Mouse (Mus musculus): ENCODE results near the gene Snrpa. TPM values are rescaled to one million over a fixed set of nuclear protein-coding genes. Genes with fewer than 3 reads are reported as not detected.

Gene Snrpa
- polyA plus RNA-seq, 1 experiment from 2014 or later, result 74.7 TPM

GRCm38 (mm10) chr7:27178324-27179216, 17.5 kb downstream of the Snrpa start, which contains the start of gene Rab4b:
Rab4b (minus strand) TSS chr7:27178896.
- H3K4me1 ChIP-seq (ENCODE audit: control insufficient read depth, low read depth, low read length), result peaks cover 19% of the 10 kb centered on the region
- no peaks in the 10 kb centered on the region for H3K9me3 ChIP-seq (replicated peaks; ENCODE audit: control insufficient read depth, low read length)
- H3K27me3 ChIP-seq (ENCODE audit: control insufficient read depth, insufficient read depth, low read depth, low read length), result no peaks in the 10 kb centered on the region
- peak within 1 kb of the TSS; percentile 77 for H3K4me2 ChIP-seq (ENCODE audit: low read depth, low read length)
- H3K36me3 ChIP-seq (ENCODE audit: control insufficient read depth, insufficient read depth), result no peaks in the 10 kb centered on the region
- peak within 1 kb of the TSS; percentile 77 for H3K9ac ChIP-seq (ENCODE audit: low read depth, low read length)
- peak within 1 kb of the TSS; percentile 91 for H3K27ac ChIP-seq (ENCODE audit: low read length)
- WGBS (ENCODE audit: insufficient replicate concordance), result under 1% methylated on average over 53 of the region's 53 CpGs
- peak; percentile 95 for ATAC-seq (ENCODE audit: low read depth)
- peak within 1 kb of the TSS; percentile 89 for H3K4me3 ChIP-seq (ENCODE audit: low read depth, low read length)

- no peaks in the 10 kb centered on the region for H3K36me3 ChIP-seq (ENCODE audit: control insufficient read depth, insufficient read depth)
- peak overlapping the region; percentile 91 for H3K27ac ChIP-seq (ENCODE audit: low read length)
- H3K4me1 ChIP-seq (ENCODE audit: control insufficient read depth, low read depth, low read length), result peaks cover 19% of the 10 kb centered on the region
- peak overlapping the region; percentile 77 for H3K4me2 ChIP-seq (ENCODE audit: low read depth, low read length)
- H3K27me3 ChIP-seq (ENCODE audit: control insufficient read depth, insufficient read depth, low read depth, low read length), result no peaks in the 10 kb centered on the region
- peak overlapping the region; percentile 89 for H3K4me3 ChIP-seq (ENCODE audit: low read depth, low read length)
- no peaks in the 10 kb centered on the region for H3K9me3 ChIP-seq (replicated peaks; ENCODE audit: control insufficient read depth, low read length)
- 16% methylated on average over 4 of the region's 4 CpGs for WGBS (ENCODE audit: insufficient replicate concordance)
- H3K9ac ChIP-seq (ENCODE audit: low read depth, low read length), result peak overlapping the region; percentile 77
- ATAC-seq (ENCODE audit: low read depth), result peak; percentile 0
These were observed 18.1 kb downstream of the Snrpa start for GRCm38 (mm10) chr7:27177942-27178323.

GRCm38 (mm10) chr7:27174896-27175295, 21.2 kb downstream of the Snrpa start:
- Histone ChIP-seq H3K4me1 (ENCODE audit: control insufficient read depth, low read depth, low read length) (peaks cover 15% of the 10 kb centered on the region), H3K9me3 (replicated peaks; ENCODE audit: control insufficient read depth, low read length) (no peaks in the 10 kb centered on the region), H3K36me3 (ENCODE audit: control insufficient read depth, insufficient read depth) (peaks cover 3% of the 10 kb centered on the region; the same call in 1 of the 2 replicates), H3K27me3 (ENCODE audit: control insufficient read depth, insufficient read depth, low read depth, low read length) (no peaks in the 10 kb centered on the region), H3K9ac (ENCODE audit: low read depth, low read length) (no peak overlapping the region), H3K4me2 (ENCODE audit: low read depth, low read length) (no peak overlapping the region), H3K27ac (ENCODE audit: low read length) (no peak overlapping the region), H3K4me3 (ENCODE audit: low read depth, low read length) (no peak overlapping the region)
- WGBS (ENCODE audit: insufficient replicate concordance), result 85% methylated on average over 7 of the region's 7 CpGs
- no peak for ATAC-seq (ENCODE audit: low read depth)

- Histone ChIP-seq H3K36me3 (ENCODE audit: control insufficient read depth, insufficient read depth) (peaks cover 3% of the 10 kb centered on the region; the same call in 1 of the 2 replicates), H3K4me1 (ENCODE audit: control insufficient read depth, low read depth, low read length) (peaks cover 12% of the 10 kb centered on the region), H3K4me3 (ENCODE audit: low read depth, low read length) (no peak overlapping the region), H3K9ac (ENCODE audit: low read depth, low read length) (no peak overlapping the region), H3K9me3 (replicated peaks; ENCODE audit: control insufficient read depth, low read length) (no peaks in the 10 kb centered on the region), H3K4me2 (ENCODE audit: low read depth, low read length) (no peak overlapping the region), H3K27me3 (ENCODE audit: control insufficient read depth, insufficient read depth, low read depth, low read length) (no peaks in the 10 kb centered on the region), H3K27ac (ENCODE audit: low read length) (no peak overlapping the region)
- 84% methylated on average over 15 of the region's 15 CpGs for WGBS (ENCODE audit: insufficient replicate concordance)
- ATAC-seq (ENCODE audit: low read depth), result no peak
These were observed 21.6 kb downstream of the Snrpa start for GRCm38 (mm10) chr7:27174496-27174895.

- Histone ChIP-seq H3K4me2 (ENCODE audit: low read depth, low read length) (no peak overlapping the region), H3K36me3 (ENCODE audit: control insufficient read depth, insufficient read depth) (peaks cover 3% of the 10 kb centered on the region; the same call in 1 of the 2 replicates), H3K27me3 (ENCODE audit: control insufficient read depth, insufficient read depth, low read depth, low read length) (no peaks in the 10 kb centered on the region), H3K9me3 (replicated peaks; ENCODE audit: control insufficient read depth, low read length) (no peaks in the 10 kb centered on the region), H3K27ac (ENCODE audit: low read length) (no peak overlapping the region), H3K4me1 (ENCODE audit: control insufficient read depth, low read depth, low read length) (peaks cover 18% of the 10 kb centered on the region), H3K9ac (ENCODE audit: low read depth, low read length) (no peak overlapping the region), H3K4me3 (ENCODE audit: low read depth, low read length) (no peak overlapping the region)
- WGBS (ENCODE audit: insufficient replicate concordance), result 76% methylated on average over 3 of the region's 3 CpGs
- ATAC-seq (ENCODE audit: low read depth), result no peak
These were observed 25.1 kb downstream of the Snrpa start for GRCm38 (mm10) chr7:27170981-27171380.

- 66% methylated on average over 5 of the region's 5 CpGs for WGBS (ENCODE audit: insufficient replicate concordance)
- no peaks in the 10 kb centered on the region for H3K9me3 ChIP-seq (replicated peaks; ENCODE audit: control insufficient read depth, low read length)
- H3K27ac ChIP-seq (ENCODE audit: low read length), result peak overlapping the region; percentile 60
- H3K4me1 ChIP-seq (ENCODE audit: control insufficient read depth, low read depth, low read length), result peaks cover 32% of the 10 kb centered on the region
- no peak for ATAC-seq (ENCODE audit: low read depth)
- no peak overlapping the region for H3K4me2 ChIP-seq (ENCODE audit: low read depth, low read length)
- H3K4me3 ChIP-seq (ENCODE audit: low read depth, low read length), result no peak overlapping the region
- no peaks in the 10 kb centered on the region for H3K27me3 ChIP-seq (ENCODE audit: control insufficient read depth, insufficient read depth, low read depth, low read length)
- H3K36me3 ChIP-seq (ENCODE audit: control insufficient read depth, insufficient read depth), result peaks cover 3% of the 10 kb centered on the region; the same call in 1 of the 2 replicates
- no peak overlapping the region; the same call in 1 of the 2 replicates for H3K9ac ChIP-seq (ENCODE audit: low read depth, low read length)
These were observed 27.7 kb downstream of the Snrpa start for GRCm38 (mm10) chr7:27168371-27168770.

GRCm38 (mm10) chr7:27167475-27168094, 28.5 kb downstream of the Snrpa start:
- Histone ChIP-seq H3K4me1 (ENCODE audit: control insufficient read depth, low read depth, low read length) (peaks cover 39% of the 10 kb centered on the region), H3K36me3 (ENCODE audit: control insufficient read depth, insufficient read depth) (peaks cover 3% of the 10 kb centered on the region; the same call in 1 of the 2 replicates), H3K4me3 (ENCODE audit: low read depth, low read length) (peak overlapping the region; percentile 77), H3K9me3 (replicated peaks; ENCODE audit: control insufficient read depth, low read length) (no peaks in the 10 kb centered on the region), H3K9ac (ENCODE audit: low read depth, low read length) (peak overlapping the region; percentile 87), H3K27ac (ENCODE audit: low read length) (peak overlapping the region; percentile 95), H3K4me2 (ENCODE audit: low read depth, low read length) (peak overlapping the region; percentile 87), H3K27me3 (ENCODE audit: control insufficient read depth, insufficient read depth, low read depth, low read length) (no peaks in the 10 kb centered on the region)
- no peak for ATAC-seq (ENCODE audit: low read depth)
- WGBS (ENCODE audit: insufficient replicate concordance), result 64% methylated on average over 11 of the region's 11 CpGs

DNA sequence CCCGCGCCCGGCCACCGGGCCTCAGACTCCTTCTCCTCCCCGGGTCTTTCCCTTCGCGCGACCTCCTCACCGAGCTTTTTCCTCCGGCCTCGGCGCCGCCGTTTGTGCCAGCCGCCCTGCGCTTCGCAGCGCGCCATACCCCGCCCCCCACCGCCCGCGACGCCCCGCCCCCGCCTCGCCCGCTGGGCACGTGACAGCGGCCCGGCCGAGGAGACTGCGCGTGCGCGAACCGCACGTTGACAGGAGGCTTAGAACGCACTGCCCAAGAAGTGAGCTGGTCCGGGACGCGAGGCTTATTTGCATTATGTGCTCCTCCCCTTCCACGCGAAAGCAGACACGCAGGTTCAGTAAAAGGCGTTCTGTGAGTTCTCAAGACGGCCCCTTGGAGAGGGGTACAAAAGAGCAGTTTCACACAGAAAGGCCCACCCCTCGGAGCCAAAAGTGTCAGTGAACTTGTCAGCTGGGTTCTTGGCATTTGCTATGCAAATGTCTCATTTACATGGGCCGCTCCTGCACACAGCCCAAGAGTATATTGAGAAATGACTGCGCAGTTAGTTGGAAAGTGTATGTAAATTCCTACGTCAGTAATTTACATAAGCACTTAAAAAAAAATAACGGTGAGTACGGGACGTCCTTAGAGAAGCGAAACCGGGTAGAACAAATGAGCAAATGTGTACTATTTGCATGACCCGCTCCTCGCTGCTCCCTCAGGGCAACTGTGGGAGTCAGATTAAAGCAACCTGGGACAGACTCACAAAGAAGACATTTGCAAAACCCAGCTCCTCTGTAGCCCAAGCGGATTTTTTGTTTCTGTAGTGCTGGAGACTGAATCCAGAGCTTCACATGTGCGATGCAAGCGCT, 29.2 kb downstream of the Snrpa start, which contains the start of gene Egln2:
Gene Egln2, minus strand, starts transcription at position 189 of the 861 bp plus-strand sequence.
- WGBS (ENCODE audit: insufficient replicate concordance), result under 1% methylated on average over 60 of the region's 61 CpGs
- Histone ChIP-seq H3K4me3 (ENCODE audit: low read depth, low read length) (peak within 1 kb of the TSS; percentile 77), H3K9ac (ENCODE audit: low read depth, low read length) (peak within 1 kb of the TSS; percentile 87), H3K4me1 (ENCODE audit: control insufficient read depth, low read depth, low read length) (peaks cover 43% of the 10 kb centered on the region), H3K9me3 (replicated peaks; ENCODE audit: control insufficient read depth, low read length) (no peaks in the 10 kb centered on the region), H3K27ac (ENCODE audit: low read length) (peak within 1 kb of the TSS; percentile 95), H3K36me3 (ENCODE audit: control insufficient read depth, insufficient read depth) (no peaks in the 10 kb centered on the region), H3K4me2 (ENCODE audit: low read depth, low read length) (peak within 1 kb of the TSS; percentile 87), H3K27me3 (ENCODE audit: control insufficient read depth, insufficient read depth, low read depth, low read length) (no peaks in the 10 kb centered on the region)
- peak; percentile 81 for ATAC-seq (ENCODE audit: low read depth)

Measured in liver, embryonic 16.5 days (tissue).